Mouse (Mus musculus): ENCODE measurements at regions not wholly inside any gene's neighbourhood (a gene's known extent, or its start where the extent isn't known, plus 50 kb on each side); places are given as distances from the start of the nearest gene placed in this dataset.

DNA sequence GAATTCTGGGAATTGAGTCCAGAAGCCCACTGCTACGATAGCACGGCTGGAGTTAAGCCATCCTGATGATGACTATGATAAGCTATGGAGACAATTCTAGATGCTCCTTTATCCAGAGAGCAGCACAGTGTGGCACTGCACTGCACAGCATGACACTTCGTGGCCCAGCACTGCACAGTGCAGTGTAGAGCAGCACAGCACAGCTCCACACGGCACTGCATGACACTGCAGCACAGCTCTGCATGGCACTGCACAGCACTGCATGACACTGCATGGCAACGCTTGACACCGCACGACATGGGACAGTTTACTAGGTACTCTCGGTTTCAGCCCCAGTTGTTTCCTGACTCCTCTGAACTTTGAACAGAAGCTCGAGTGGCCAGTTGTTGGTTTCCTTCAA, 523.1 kb downstream of the Etnk1 start:
- H3K9me3 ChIP-seq (ENCODE audit: low read length): no peaks in the 10 kb centered on the region
- DNase-seq: no peak
- no peak overlapping the region for H3K9ac ChIP-seq (replicated peaks)
- TF ChIP-seq EP300 (IDR thresholded peaks at IDR 0.05; ENCODE audit: low read depth) (no peak), CTCF (IDR thresholded peaks at IDR 0.05; ENCODE audit: low read depth) (no peak)
- no peak overlapping the region for H3K4me2 ChIP-seq (ENCODE audit: low read depth, low read length)
- H3K27me3 ChIP-seq (ENCODE audit: insufficient read depth, low read length): no peaks in the 10 kb centered on the region
- no peak for ATAC-seq
- 79% methylated on average over 9 of the region's 9 CpGs for WGBS (ENCODE audit: insufficient replicate concordance)
- no peaks in the 10 kb centered on the region for H3K4me1 ChIP-seq (ENCODE audit: insufficient read depth)
- no peaks in the 10 kb centered on the region for H3K36me3 ChIP-seq (replicated peaks; ENCODE audit: insufficient read depth, low read length)
- no peak overlapping the region for H3K4me3 ChIP-seq (ENCODE audit: low read depth, low read length)
- H3K27ac ChIP-seq (ENCODE audit: low read depth): no peak overlapping the region

GRCm38 (mm10) chr6:143690866-143691265, 523.8 kb downstream of the Etnk1 start:
- no peak for TF ChIP-seq EP300 (IDR thresholded peaks at IDR 0.05; ENCODE audit: low read depth)
- TF ChIP-seq CTCF (IDR thresholded peaks at IDR 0.05; ENCODE audit: low read depth): no peak
- no peaks in the 10 kb centered on the region for H3K9me3 ChIP-seq (ENCODE audit: low read length)
- no peaks in the 10 kb centered on the region for H3K4me1 ChIP-seq (ENCODE audit: insufficient read depth)
- WGBS (ENCODE audit: insufficient replicate concordance): 73% methylated on average over 6 of the region's 6 CpGs
- H3K4me3 ChIP-seq (ENCODE audit: low read depth, low read length): no peak overlapping the region
- DNase-seq: no peak
- H3K9ac ChIP-seq (replicated peaks): no peak overlapping the region
- no peaks in the 10 kb centered on the region for H3K27me3 ChIP-seq (ENCODE audit: insufficient read depth, low read length)
- no peaks in the 10 kb centered on the region for H3K36me3 ChIP-seq (replicated peaks; ENCODE audit: insufficient read depth, low read length)
- no peak overlapping the region for H3K4me2 ChIP-seq (ENCODE audit: low read depth, low read length)
- H3K27ac ChIP-seq (ENCODE audit: low read depth): no peak overlapping the region
- ATAC-seq: no peak

GRCm38 (mm10) chr6:143697997-143698396, 531.0 kb downstream of the Etnk1 start:
- Histone ChIP-seq H3K9ac (replicated peaks) (no peak overlapping the region), H3K27me3 (ENCODE audit: insufficient read depth, low read length) (no peaks in the 10 kb centered on the region), H3K4me2 (ENCODE audit: low read depth, low read length) (no peak overlapping the region), H3K27ac (ENCODE audit: low read depth) (no peak overlapping the region), H3K9me3 (ENCODE audit: low read length) (no peaks in the 10 kb centered on the region), H3K4me3 (ENCODE audit: low read depth, low read length) (no peak overlapping the region), H3K36me3 (replicated peaks; ENCODE audit: insufficient read depth, low read length) (no peaks in the 10 kb centered on the region), H3K4me1 (ENCODE audit: insufficient read depth) (no peaks in the 10 kb centered on the region)
- ATAC-seq (no peak), DNase-seq (no peak)
- TF ChIP-seq CTCF (IDR thresholded peaks at IDR 0.05; ENCODE audit: low read depth) (no peak), EP300 (IDR thresholded peaks at IDR 0.05; ENCODE audit: low read depth) (no peak)
- WGBS (ENCODE audit: insufficient replicate concordance): 41% methylated on average over 6 of the region's 6 CpGs

DNA sequence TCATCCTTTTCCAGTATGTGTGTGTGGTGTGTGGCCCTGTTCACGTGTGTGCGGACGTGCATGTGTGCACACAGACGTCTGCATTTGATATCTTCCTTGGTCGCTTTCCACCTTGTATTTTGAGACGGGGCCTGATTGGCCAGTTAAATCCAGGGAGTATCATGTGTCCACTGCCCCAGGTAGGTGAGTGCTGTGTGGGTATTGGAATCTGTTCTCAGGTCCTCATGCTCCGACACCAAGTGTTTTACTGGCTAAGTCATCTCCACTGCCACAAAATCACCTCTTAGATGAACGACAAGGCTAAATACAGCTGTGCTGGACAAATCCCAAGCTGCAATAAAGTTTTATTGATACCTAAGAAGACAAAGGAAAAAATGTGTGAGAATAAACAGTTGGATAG, 537.0 kb downstream of the Etnk1 start:
- no peak overlapping the region for H3K4me2 ChIP-seq (ENCODE audit: low read depth, low read length)
- H3K36me3 ChIP-seq (replicated peaks; ENCODE audit: insufficient read depth, low read length): no peaks in the 10 kb centered on the region
- H3K4me1 ChIP-seq (ENCODE audit: insufficient read depth): no peaks in the 10 kb centered on the region
- H3K9ac ChIP-seq (replicated peaks): no peak overlapping the region
- DNase-seq (no peak), ATAC-seq (no peak)
- no peaks in the 10 kb centered on the region for H3K9me3 ChIP-seq (ENCODE audit: low read length)
- H3K4me3 ChIP-seq (ENCODE audit: low read depth, low read length): no peak overlapping the region
- H3K27ac ChIP-seq (ENCODE audit: low read depth): no peak overlapping the region
- TF ChIP-seq CTCF (IDR thresholded peaks at IDR 0.05; ENCODE audit: low read depth): no peak
- 85% methylated on average over 8 of the region's 8 CpGs for WGBS (ENCODE audit: insufficient replicate concordance)
- no peaks in the 10 kb centered on the region for H3K27me3 ChIP-seq (ENCODE audit: insufficient read depth, low read length)

DNA sequence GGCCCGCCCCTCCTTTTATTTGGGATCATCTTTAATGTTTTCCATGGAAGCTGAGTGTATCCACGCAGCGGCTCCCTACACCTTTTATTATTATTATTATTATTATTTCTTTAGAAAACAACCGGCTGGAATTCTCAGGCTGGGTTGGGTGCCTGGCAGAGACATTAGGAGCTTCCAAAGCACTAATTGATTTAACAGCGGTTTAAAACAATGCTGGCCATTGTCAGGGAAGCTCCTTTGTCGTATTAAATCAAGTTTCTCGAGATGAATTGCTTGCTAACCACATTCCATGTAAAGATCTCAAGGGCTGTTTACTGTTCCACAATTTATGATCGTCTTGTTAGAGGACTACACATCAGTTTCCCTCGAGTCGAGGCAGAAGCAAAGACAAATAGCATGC, 539.4 kb downstream of the Etnk1 start:
- Histone ChIP-seq H3K27me3 (ENCODE audit: insufficient read depth, low read length) (no peaks in the 10 kb centered on the region), H3K9ac (replicated peaks) (no peak overlapping the region), H3K36me3 (replicated peaks; ENCODE audit: insufficient read depth, low read length) (no peaks in the 10 kb centered on the region), H3K4me1 (ENCODE audit: insufficient read depth) (no peaks in the 10 kb centered on the region), H3K4me3 (ENCODE audit: low read depth, low read length) (no peak overlapping the region), H3K4me2 (ENCODE audit: low read depth, low read length) (no peak overlapping the region), H3K27ac (ENCODE audit: low read depth) (no peak overlapping the region), H3K9me3 (ENCODE audit: low read length) (no peaks in the 10 kb centered on the region)
- TF ChIP-seq EP300 (IDR thresholded peaks at IDR 0.05; ENCODE audit: low read depth) (no peak), CTCF (IDR thresholded peaks at IDR 0.05; ENCODE audit: low read depth) (no peak)
- 67% methylated on average over 10 of the region's 10 CpGs for WGBS (ENCODE audit: insufficient replicate concordance)
- ATAC-seq: no peak
- DNase-seq: no peak

GRCm38 (mm10) chr6:143714461-143714860, 547.4 kb downstream of the Etnk1 start:
- Histone ChIP-seq H3K27me3 (ENCODE audit: insufficient read depth, low read length) (no peaks in the 10 kb centered on the region), H3K36me3 (replicated peaks; ENCODE audit: insufficient read depth, low read length) (no peaks in the 10 kb centered on the region), H3K9ac (replicated peaks) (no peak overlapping the region), H3K4me3 (ENCODE audit: low read depth, low read length) (no peak overlapping the region), H3K4me2 (ENCODE audit: low read depth, low read length) (no peak overlapping the region), H3K4me1 (ENCODE audit: insufficient read depth) (no peaks in the 10 kb centered on the region), H3K27ac (ENCODE audit: low read depth) (no peak overlapping the region), H3K9me3 (ENCODE audit: low read length) (no peaks in the 10 kb centered on the region)
- WGBS (ENCODE audit: insufficient replicate concordance): 81% methylated on average over 10 of the region's 10 CpGs
- ATAC-seq (no peak), DNase-seq (no peak)
- no peak for TF ChIP-seq EP300 (IDR thresholded peaks at IDR 0.05; ENCODE audit: low read depth)
- no peak for TF ChIP-seq CTCF (IDR thresholded peaks at IDR 0.05; ENCODE audit: low read depth)

DNA sequence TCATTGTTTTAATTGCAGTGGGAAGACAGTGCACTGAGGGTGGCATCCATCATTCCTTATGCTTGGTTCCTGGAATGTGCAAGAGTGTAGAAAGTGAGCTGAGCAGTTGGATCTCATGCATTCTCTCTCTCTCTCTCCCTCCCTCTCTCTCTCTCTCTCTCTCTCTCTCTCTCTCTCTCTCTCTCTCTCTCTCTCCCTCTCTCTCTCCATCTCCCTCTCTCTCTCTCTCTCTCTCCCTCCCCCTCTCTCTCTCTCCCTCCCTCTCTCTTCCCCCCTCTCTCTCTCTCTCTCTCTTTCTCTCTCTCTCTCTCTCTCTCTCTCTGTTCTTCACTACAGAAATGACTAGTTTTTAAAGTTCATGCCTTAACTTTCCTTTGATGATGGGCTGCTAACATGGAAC, 583.1 kb downstream of the Etnk1 start:
- DNase-seq: no peak
- TF ChIP-seq CTCF (IDR thresholded peaks at IDR 0.05; ENCODE audit: low read depth) (no peak), EP300 (IDR thresholded peaks at IDR 0.05; ENCODE audit: low read depth) (no peak)
- H3K9ac ChIP-seq (replicated peaks): no peak overlapping the region

More for the DNA sequence above, 583.1 kb downstream of the Etnk1 start:
- Histone ChIP-seq H3K4me2 (ENCODE audit: low read depth, low read length) (no peak overlapping the region), H3K4me1 (ENCODE audit: insufficient read depth) (peaks cover 7% of the 10 kb centered on the region), H3K27ac (ENCODE audit: low read depth) (no peak overlapping the region), H3K36me3 (replicated peaks; ENCODE audit: insufficient read depth, low read length) (no peaks in the 10 kb centered on the region), H3K9me3 (ENCODE audit: low read length) (no peaks in the 10 kb centered on the region), H3K27me3 (ENCODE audit: insufficient read depth, low read length) (no peaks in the 10 kb centered on the region), H3K4me3 (ENCODE audit: low read depth, low read length) (no peak overlapping the region)
- ATAC-seq: no peak

All from liver, postnatal 0 days (tissue).